Mouse (Mus musculus) liver, embryonic 12.5 days (tissue): ENCODE data around the gene Apela. TPM values are rescaled to one million over a fixed set of nuclear protein-coding genes. Genes with fewer than 3 reads are reported as not detected.
"Not testable (repeated sequence)": the region's sequence is repeated elsewhere in the genome, so short reads cannot be mapped to it uniquely, and the experiment has no call there.

ENCODE experiments used
- ATAC-seq: fragments of 200-750 bp; cut with Nextera tagmentation; 2 replicates; pipeline ENCODE4 v1.8.0; 2017; ENCODE audit warnings: moderate number of reproducible peaks, mild to moderate bottlenecking, moderate library complexity
- H3K27ac ChIP-seq: fragments of 300-500 bp; sonication (generic); 2 replicates; pipeline ENCODE4 v1.5.1; 2016; ENCODE audit warnings: mild to moderate bottlenecking
- H3K27me3 ChIP-seq: fragments of 300-500 bp; sonication (generic); replicated peaks from 2 replicates; pipeline ENCODE4 v1.6.1; 2016; ENCODE audit warnings: mild to moderate bottlenecking, moderate library complexity
- H3K36me3 ChIP-seq: fragments of 300-500 bp; sonication (generic); 2 replicates; pipeline ENCODE4 v1.6.1; 2016; ENCODE audit warnings: mild to moderate bottlenecking, moderate library complexity
- H3K4me1 ChIP-seq: fragments of 300-500 bp; sonication (generic); 2 replicates; pipeline ENCODE4 v1.6.1; 2016
- H3K4me2 ChIP-seq: fragments of 300-500 bp; sonication (generic); 2 replicates; pipeline ENCODE4 v1.6.1; 2016; ENCODE audit warnings: mild to moderate bottlenecking, moderate library complexity
- H3K4me3 ChIP-seq: fragments of 300-500 bp; sonication (generic); 2 replicates; pipeline ENCODE4 v1.5.1; 2016; ENCODE audit warnings: mild to moderate bottlenecking, moderate library complexity
- H3K9ac ChIP-seq: fragments of 300-500 bp; sonication (generic); 2 replicates; pipeline ENCODE4 v1.6.1; 2016; ENCODE audit warnings: mild to moderate bottlenecking, moderate library complexity
- H3K9me3 ChIP-seq: fragments of 300-500 bp; sonication (generic); replicated peaks from 2 replicates; pipeline ENCODE4 v1.6.1; 2016; ENCODE audit warnings: mild to moderate bottlenecking, moderate library complexity
- WGBS: fragments of 180-500 bp; shearing (Covaris S2); methylation state at CpG from one replicate; pipeline ENCODE4 v1.1.7; 2016; ENCODE audit not compliant: insufficient replicate concordance; 5-methylcytosine and 5-hydroxymethylcytosine counted together
- polyA plus RNA-seq: library from polyadenylated mRNA; unstranded; fragments of >200 nt; fragmentation: Nextera tagmentation; extraction: Ambion mirVana; gene quantifications from 2 replicates; pipeline ENCODE4 v1.2.1, GENCODE M21; 2016

Gene Apela
- polyA plus RNA-seq, 1 experiment from 2014 or later: 0.88 TPM

DNA sequence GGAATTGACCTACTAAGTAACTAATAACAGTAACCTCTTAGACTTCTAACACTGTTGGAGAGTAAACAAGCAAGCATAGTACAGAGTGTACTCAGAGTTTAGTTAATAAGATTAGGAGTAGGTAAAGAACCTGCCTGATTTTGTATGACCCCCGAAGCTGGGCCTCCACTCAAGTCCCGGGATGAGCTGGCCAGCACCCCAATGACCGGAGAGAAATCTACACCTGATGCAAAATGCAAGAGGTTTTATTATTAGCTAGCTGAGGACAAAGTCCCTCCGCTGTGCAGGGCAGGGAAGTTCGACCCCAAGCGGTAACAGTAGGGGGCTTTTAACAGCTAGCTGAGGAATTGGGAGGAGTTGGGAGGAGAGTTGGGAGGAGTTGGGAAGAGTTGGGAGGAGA, 29.5 kb downstream of the Apela start:
- not testable (repeated sequence) for ATAC-seq, H3K4me1 ChIP-seq, H3K4me2 ChIP-seq, H3K36me3 ChIP-seq, H3K9me3 ChIP-seq, H3K9ac ChIP-seq, H3K27me3 ChIP-seq, H3K4me3 ChIP-seq, H3K27ac ChIP-seq
- 73% methylated on average over 6 of the region's 6 CpGs for WGBS

DNA sequence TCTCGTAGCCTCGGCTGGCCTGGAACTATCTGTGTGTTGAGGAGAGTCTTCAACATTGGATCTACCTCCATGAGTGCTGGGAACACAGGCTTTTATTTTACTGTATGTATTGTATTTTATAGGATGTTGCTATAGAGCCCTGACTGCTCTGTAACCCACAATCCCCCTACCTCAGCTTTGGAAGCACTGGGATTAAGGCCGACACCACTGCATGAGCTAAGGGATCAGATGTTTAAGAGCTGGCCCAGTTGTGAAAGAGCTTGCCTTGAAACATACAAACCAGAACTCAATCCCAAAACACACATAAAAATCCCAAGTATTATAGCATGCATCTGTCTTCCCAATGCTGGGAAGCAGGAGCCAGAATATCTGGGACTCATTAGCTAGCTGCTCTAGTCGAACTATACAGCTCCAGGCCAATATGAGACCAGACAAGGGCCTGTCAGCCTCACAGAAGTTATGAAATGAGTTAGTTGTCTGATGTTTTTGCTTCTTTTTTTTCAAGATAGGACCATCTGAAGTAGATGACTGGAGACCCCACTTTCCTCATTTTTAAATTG, 38.2 kb downstream of the Apela start:
- no peak for ATAC-seq
- Histone ChIP-seq H3K4me1 (no peaks in the 10 kb centered on the region), H3K4me2 (no peak overlapping the region), H3K27me3 (no peaks in the 10 kb centered on the region), H3K4me3 (no peak overlapping the region), H3K9ac (no peak overlapping the region), H3K36me3 (no peaks in the 10 kb centered on the region), H3K9me3 (no peaks in the 10 kb centered on the region), H3K27ac (no peak overlapping the region)
- 63% methylated on average over 4 of the region's 4 CpGs for WGBS

DNA sequence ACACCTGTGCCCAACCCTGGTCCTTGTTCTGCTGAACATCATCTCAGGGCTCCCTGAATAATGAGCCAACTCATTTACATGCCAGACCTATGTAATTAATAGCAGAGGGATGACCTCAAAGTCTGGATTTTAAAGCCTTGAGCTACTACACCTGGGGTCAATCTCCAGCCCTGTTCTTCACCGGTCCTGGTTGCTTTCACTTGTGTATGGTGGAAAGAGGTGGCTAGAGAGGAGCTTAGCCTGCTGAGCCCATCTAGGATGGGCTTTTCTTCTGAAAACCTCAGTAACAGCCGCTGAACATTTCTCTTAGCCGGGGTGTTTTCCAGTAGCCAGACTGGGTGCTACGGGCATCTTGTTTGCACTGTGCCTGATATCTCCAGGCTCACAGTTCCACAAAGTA, 49.4 kb downstream of the Apela start, which contains the start of gene Trim75:
Trim75 (minus strand) TSS at position 101 of the 400 bp plus-strand sequence.
- H3K36me3 ChIP-seq: no peaks in the 10 kb centered on the region
- H3K9me3 ChIP-seq: no peaks in the 10 kb centered on the region
- H3K9ac ChIP-seq: no peak within 1 kb of the TSS
- WGBS: 76% methylated on average over 4 of the region's 4 CpGs
- H3K4me1 ChIP-seq: no peaks in the 10 kb centered on the region
- no peaks in the 10 kb centered on the region for H3K27me3 ChIP-seq
- no peak for ATAC-seq
- no peak within 1 kb of the TSS for H3K4me2 ChIP-seq
- H3K4me3 ChIP-seq: no peak within 1 kb of the TSS
- H3K27ac ChIP-seq: no peak within 1 kb of the TSS

DNA sequence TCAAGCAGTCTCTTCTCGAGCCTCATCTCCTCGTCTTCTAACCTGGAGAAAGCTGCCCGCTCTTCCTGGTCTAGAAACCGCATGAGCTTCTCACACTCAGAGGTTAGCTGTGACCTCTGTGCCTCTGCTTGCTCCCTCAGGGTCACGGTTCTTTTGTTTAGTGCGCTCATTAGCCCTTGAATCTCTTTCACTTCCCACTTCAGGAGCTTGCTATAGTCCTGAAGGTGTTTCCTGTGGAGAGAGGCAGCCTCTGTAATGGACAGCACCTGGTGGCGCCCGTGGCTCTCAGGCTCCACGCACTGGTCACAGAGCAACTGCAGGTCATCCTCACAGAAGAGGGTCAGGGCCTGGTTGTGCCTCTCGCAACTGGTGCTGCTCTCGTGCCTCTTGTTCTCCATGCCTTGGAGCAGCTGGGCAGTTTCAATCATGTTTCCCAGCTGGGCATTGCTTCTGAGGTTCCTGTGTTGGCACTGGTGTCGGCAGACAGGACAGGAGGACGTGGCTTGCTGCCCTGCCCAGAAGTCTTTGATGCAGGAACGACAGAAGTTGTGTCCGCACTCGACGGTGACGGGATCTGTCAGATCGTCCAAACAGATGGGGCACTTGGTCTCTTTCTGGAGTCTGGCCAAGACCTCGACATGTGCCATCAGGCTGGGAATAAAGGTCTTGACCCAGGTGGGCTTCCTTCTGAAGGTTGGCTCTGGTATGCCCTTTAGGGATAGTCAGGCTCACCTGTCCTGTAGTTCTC, 53.8 kb downstream of the Apela start:
- ATAC-seq: no peak
- Histone ChIP-seq H3K9ac (no peak overlapping the region), H3K27me3 (no peaks in the 10 kb centered on the region), H3K27ac (no peak overlapping the region), H3K4me2 (no peak overlapping the region), H3K4me3 (no peak overlapping the region), H3K4me1 (no peaks in the 10 kb centered on the region), H3K9me3 (no peaks in the 10 kb centered on the region), H3K36me3 (no peaks in the 10 kb centered on the region)
- WGBS: 65% methylated on average over 20 of the region's 20 CpGs

Other genes with a start within 250 kb of the Apela start
- gene Klhl2, start 187.3 kb downstream of the Apela start, polyA plus RNA-seq: 6.9 and 8.2 TPM in 2 replicates
- 18.1 TPM in 2 replicates for gene Tmem192, start 90.2 kb downstream of the Apela start, polyA plus RNA-seq
- gene Trim75, start 49.5 kb downstream of the Apela start, polyA plus RNA-seq: not detected in 2 replicates
- not detected in 2 replicates for gene Trim61, start 18.8 kb downstream of the Apela start, polyA plus RNA-seq
- not detected in 2 replicates for gene Trim60, start 18.8 kb downstream of the Apela start, polyA plus RNA-seq
- gene Gm10663, start 37.7 kb upstream of the Apela start, polyA plus RNA-seq: not detected in 2 replicates
- gene BC030870, start 92.2 kb upstream of the Apela start, polyA plus RNA-seq: not detected in 2 replicates